Mouse (Mus musculus): ENCODE data around the gene Eef2. TPM values are rescaled to one million over a fixed set of nuclear protein-coding genes. Genes with fewer than 3 reads are reported as not detected.
"Not testable (repeated sequence)": the region's sequence is repeated elsewhere in the genome, so short reads cannot be mapped to it uniquely, and the experiment has no call there.

Eef2 gene
- total RNA-seq, 2 experiments from 2014 or later: 857 to 954 TPM

DNA sequence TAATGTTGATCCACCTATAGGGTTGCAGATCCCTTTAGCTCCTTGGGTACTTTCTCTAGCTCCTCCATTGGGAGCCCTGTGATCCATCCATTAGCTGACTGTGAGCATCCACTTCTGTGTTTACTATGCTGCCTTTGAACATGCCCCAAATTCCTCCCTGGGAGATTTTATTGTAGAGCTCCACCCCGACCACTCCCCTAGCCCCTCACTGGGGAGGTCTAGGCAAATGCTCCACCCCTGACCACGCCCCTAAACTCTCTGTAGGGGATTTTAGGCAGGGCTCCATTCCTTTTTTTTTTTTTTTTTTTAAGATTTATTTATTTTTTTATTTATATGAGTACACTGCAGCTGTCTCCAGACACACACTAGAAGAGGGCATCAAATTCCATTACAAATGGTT lies 47.3 kb downstream of the Eef2 start:
- DNase-seq (ENCODE audit: low spot score in 2 of 2); intact Hi-C loops (cut with DNase I): not testable (repeated sequence)

DNA sequence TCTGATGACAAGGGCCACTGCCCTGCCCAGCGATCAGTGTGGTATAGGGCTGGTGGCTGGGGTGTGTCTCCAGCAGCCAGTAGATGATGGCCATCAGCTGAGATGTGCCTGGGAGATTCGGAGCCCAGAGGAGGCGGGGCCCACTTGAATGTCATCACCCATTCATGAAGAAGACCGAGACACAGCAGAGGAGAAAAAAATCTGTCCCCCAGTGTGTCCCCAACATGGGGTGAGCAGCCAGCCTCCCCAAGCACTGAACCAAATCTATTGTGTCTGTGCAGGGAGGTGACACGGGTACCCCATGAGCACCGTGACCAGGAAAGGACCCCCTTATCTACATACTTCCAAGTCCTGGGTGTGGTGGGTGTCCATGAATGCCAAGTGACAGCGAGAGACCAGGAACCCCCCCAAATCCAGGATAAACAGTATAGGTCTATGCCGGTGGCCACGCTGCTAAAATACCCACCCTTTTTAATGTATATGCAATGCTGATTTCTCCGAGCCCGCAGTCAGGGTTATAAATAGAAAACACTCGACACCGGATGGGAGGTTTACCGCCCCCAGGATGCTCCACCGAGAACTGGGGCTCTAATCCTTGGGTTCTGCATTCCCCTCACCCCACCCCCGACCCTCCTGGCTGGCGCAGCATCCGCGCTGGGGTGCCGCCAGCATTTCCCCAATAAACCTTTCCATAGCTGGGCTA lies 53.5 kb downstream of the Eef2 start:
- no peak for DNase-seq (ENCODE audit: low spot score in 2 of 2)
- intact Hi-C loops (cut with DNase I): no loop called here

DNA sequence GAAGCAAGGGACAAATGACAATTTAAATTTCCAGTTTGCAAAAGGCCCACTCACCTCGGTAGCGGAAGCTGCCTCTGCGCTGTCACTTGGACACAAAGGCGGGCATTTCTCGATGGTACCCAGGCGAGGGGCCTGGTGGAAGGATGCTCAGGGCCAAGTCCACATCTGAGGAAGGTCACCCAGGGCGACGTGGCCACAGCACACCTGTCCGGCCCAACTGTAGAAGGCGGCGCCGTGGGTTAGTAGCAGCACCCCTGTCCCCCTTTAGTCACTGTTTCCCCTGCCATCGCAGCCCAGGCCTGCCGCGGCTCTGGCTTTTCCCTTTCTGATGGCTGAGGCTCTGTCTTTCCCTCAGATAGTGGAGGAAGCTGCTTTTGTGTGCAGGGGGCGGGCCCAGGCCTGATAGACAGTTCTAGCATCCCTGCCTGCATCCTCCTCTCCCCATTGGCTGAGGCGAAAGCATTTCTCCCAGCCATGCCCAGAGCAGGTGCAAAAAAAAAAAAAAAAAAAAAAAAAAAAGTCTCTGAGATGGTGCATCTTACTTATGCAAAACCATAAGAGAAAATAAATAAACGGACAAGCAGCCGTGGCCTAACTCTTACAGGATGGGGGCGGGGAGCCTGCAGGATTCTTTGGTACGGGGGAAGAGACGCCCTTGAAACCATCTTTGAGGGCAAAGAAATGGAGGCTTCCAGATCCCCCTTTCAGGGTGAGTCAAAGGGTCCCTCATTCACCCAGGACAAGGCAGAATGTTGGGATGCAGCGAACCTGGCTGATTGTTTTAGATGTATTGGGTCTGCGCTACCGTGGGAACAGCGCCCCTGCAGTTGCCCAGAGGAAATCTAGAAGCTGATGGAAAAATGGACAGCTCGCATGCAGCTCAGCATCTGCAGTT lies 54.3 kb downstream of the Eef2 start, which contains the start of gene Atcay:
Gene Atcay, minus strand, starts transcription at position 396 of the 895 bp plus-strand sequence.
- peak; percentile 85 for DNase-seq (ENCODE audit: low spot score in 2 of 2)
- intact Hi-C loops (cut with DNase I): no loop called here

DNA sequence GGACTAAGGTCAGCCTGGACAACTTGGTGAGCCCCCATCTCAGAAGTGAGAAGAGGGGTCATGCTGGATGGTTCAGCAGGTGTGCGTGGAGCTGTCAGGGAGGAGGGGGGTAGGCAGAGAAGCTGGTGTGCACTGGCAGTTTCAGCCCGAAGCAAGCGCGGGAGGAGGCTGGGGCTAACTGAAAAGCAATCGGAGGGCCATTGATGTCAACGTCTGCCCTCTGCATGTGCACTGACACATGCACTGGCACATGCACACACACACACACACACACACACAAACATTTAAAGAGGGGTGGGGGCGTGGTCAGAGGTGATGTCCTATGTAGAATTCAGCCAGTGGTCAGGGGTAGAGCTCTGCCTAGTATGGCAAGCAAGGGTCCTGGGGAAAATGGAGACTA lies 55.0 kb downstream of the Eef2 start:
- intact Hi-C loops (cut with DNase I): no loop called here
- no peak for DNase-seq (ENCODE audit: low spot score in 2 of 2)

Other genes starting within 250 kb of the Eef2 start
- 10 to 100 TPM; 17.4 to 23.9 TPM for gene Gadd45b, start 246.6 kb upstream of the Eef2 start, total RNA-seq (2021)
- gene Gng7, start 161.7 kb upstream of the Eef2 start, total RNA-seq (2021): 100 to 1,000 TPM in 1 of 2 experiments, 10 to 100 TPM in 1; 97.9 to 136 TPM
- gene Diras1, start 151.0 kb upstream of the Eef2 start, total RNA-seq (2021): 100 to 1,000 TPM; 102 to 111 TPM
- 10 to 100 TPM; 66.9 to 74.2 TPM for gene Slc39a3, start 139.2 kb upstream of the Eef2 start, total RNA-seq (2021)
- gene Sgta, start 116.5 kb upstream of the Eef2 start, total RNA-seq (2021): 100 to 1,000 TPM; 169 to 176 TPM
- 10 to 100 TPM; 47.0 to 49.8 TPM for gene Thop1, start 106.6 kb upstream of the Eef2 start, total RNA-seq (2021)
- under 1 TPM; 0.23 to 0.72 TPM for gene Creb3l3, start 77.8 kb upstream of the Eef2 start, total RNA-seq (2021)
- gene Map2k2, start 70.7 kb upstream of the Eef2 start, total RNA-seq (2021): 100 to 1,000 TPM; 120 to 133 TPM
- gene Zbtb7a, start 41.4 kb upstream of the Eef2 start, total RNA-seq (2021): 100 to 1,000 TPM; 120 to 133 TPM
- 10 to 100 TPM; 26.7 to 31.8 TPM for gene Pias4, start 8.7 kb upstream of the Eef2 start, total RNA-seq (2021)
- gene Dapk3, start 6.4 kb downstream of the Eef2 start, total RNA-seq (2021): 10 to 100 TPM; 75.0 to 76.4 TPM
- not detected for gene 4930442H23Rik, start 7.2 kb downstream of the Eef2 start, total RNA-seq (2021)
- gene Nmrk2, start 25.4 kb downstream of the Eef2 start, total RNA-seq (2021): under 1 TPM in 1 of 2 experiments, not detected in 1; 0.34 TPM
- gene Atcay, start 54.2 kb downstream of the Eef2 start, total RNA-seq (2021): 100 to 1,000 TPM; 202 to 212 TPM
- 10 to 100 TPM; 54.9 to 72.9 TPM for gene Zfr2, start 56.5 kb downstream of the Eef2 start, total RNA-seq (2021)
- gene Matk, start 76.3 kb downstream of the Eef2 start, total RNA-seq (2021): 100 to 1,000 TPM; 191 to 213 TPM
- gene Mrpl54, start 90.3 kb downstream of the Eef2 start, total RNA-seq (2021): 10 to 100 TPM; 43.0 to 48.2 TPM
- 10 to 100 TPM; 30.1 to 39.3 TPM for gene Apba3, start 90.3 kb downstream of the Eef2 start, total RNA-seq (2021)
- gene Tjp3, start 115.0 kb downstream of the Eef2 start, total RNA-seq (2021): under 1 TPM in 1 of 2 experiments, not detected in 1; 0.50 TPM
- 100 to 1,000 TPM; 419 to 450 TPM for gene Pip5k1c, start 116.3 kb downstream of the Eef2 start, total RNA-seq (2021)
- 10 to 100 TPM; 29.7 to 31.7 TPM for gene Cactin, start 144.5 kb downstream of the Eef2 start, total RNA-seq (2021)
- under 1 TPM; 0.45 to 0.99 TPM for gene Tbxa2r, start 152.1 kb downstream of the Eef2 start, total RNA-seq (2021)
- gene Gipc3, start 166.6 kb downstream of the Eef2 start, total RNA-seq (2021): 1 to 10 TPM; 1.4 to 1.8 TPM
- gene Hmg20b, start 173.8 kb downstream of the Eef2 start, total RNA-seq (2021): 10 to 100 TPM; 27.0 to 35.5 TPM
- gene Mfsd12, start 180.9 kb downstream of the Eef2 start, total RNA-seq (2021): 10 to 100 TPM; 39.6 to 40.9 TPM
- 1 to 10 TPM in 1 of 2 experiments, under 1 TPM in 1; 0.49 to 2.2 TPM for gene 4930404N11Rik, start 189.2 kb downstream of the Eef2 start, total RNA-seq (2021)
- gene Fzr1, start 201.9 kb downstream of the Eef2 start, total RNA-seq (2021): 10 to 100 TPM; 67.8 to 72.2 TPM
- gene Dohh, start 207.8 kb downstream of the Eef2 start, total RNA-seq (2021): 100 to 1,000 TPM in 1 of 2 experiments, 10 to 100 TPM in 1; 80.0 to 103 TPM
- gene Gm48551, start 207.8 kb downstream of the Eef2 start, total RNA-seq (2021): 1 to 10 TPM; 2.5 to 4.3 TPM
- 1 to 10 TPM; 1.9 to 4.9 TPM for gene Gm48552, start 212.4 kb downstream of the Eef2 start, total RNA-seq (2021)
- gene Smim24, start 216.4 kb downstream of the Eef2 start, total RNA-seq (2021): under 1 TPM; 0.77 to 0.94 TPM

Data from left cerebral cortex, postnatal 36 days (tissue).